Mouse (Mus musculus): ENCODE measurements around the gene Sept5.

DNA sequence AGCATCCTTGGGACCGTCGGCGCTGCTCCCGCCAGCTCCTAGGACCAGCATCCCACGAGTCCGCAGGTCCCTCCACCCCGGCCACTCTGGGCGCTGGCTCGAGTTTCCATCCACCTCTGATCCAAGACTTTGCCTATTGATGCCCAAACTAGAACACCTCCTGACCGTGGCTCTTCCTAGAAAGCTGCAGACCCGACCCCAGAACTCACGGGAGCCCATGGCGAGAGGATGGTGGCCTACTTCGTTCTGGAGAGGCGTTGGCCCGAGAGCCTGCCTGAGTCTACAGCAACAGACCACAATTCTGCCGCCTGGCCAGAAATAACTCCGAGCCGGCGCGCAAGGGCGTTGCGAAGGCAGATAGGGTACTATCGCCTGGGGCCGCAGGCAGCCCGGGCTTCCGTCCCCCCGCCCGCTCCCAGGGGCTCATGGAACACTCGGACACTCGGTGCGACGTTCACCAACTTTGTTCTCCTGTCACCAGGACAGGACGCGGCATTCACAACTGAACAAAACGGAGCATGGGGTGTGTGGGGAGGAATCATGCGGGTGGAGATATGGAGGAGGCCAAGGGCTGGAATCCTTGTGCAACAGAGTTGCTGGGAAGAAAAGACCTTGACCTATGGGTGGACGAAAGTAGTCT is 8.3 kb downstream of the Sept5 start:
- TF ChIP-seq POLR2A (IDR thresholded peaks at IDR 0.05; ENCODE audit: low read depth, low read length) (no peak), CTCF (conservative IDR thresholded peaks at IDR 0.05; ENCODE audit: insufficient read depth, insufficient read length, low read depth, low read length) (no peak)
